Mouse (Mus musculus) testis, adult 2 months (tissue): ENCODE results near the gene Uggt1.

Source experiments
- CTCF ChIP-seq: fragments of 200-500 bp; IDR thresholded peaks from 2 replicates; pipeline ENCODE4 v1.5.1; 2012; ENCODE audit warnings: low read depth, mild to moderate bottlenecking, inconsistent platforms, low read length, moderate library complexity; ENCODE audit not compliant: control insufficient read depth, insufficient read depth, insufficient replicate concordance
- POLR2A ChIP-seq: fragments of 200-500 bp; IDR thresholded peaks from 2 replicates; pipeline ENCODE4 v1.6.1; 2012; ENCODE audit warnings: low read depth, mild to moderate bottlenecking, inconsistent platforms, low read length, moderate library complexity; ENCODE audit not compliant: control insufficient read depth

GRCm38 (mm10) chr1:36235057-36235639 is 9.4 kb downstream of the Uggt1 start:
- TF ChIP-seq CTCF: no peak
- TF ChIP-seq POLR2A: no peak
